Mouse (Mus musculus) heart, postnatal 10 days (tissue): ENCODE measurements at regions not wholly inside any gene's neighbourhood (a gene's known extent, or its start where the extent isn't known, plus 50 kb on each side); places are given as distances from the start of the nearest gene placed in this dataset.

ENCODE experiments used
- DNase-seq, 2 experiments: peaks; one replicate each; pipeline ENCODE4 v3.0.0; 2021
- intact Hi-C: fragments of 180-260 bp; cut with DNase I; formaldehyde crosslinking; loops from one replicate; pipeline ENCODE4 v1.15.1; 2025

DNA sequence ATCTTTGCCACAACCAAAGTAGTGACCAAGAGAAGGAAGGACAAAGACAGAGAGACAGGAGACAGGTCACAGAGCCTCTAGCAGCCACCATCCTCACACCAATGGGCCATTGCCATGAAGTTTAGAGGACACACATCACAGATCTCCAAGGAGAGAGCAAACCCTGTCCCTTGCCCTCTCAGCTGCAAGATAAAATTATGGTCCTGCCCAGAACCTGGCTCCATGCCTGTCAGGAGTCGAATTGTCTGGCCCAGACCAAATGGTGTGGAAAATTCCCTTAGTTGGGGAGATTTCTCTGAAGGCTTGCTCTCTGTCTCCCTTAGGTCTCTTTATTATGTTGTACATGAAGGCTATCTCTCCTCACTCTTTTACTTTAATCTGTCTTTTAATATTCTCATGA is 147.4 kb downstream of the Fam76b start:
- DNase-seq: no peak
- intact Hi-C loops: no loop called here

DNA sequence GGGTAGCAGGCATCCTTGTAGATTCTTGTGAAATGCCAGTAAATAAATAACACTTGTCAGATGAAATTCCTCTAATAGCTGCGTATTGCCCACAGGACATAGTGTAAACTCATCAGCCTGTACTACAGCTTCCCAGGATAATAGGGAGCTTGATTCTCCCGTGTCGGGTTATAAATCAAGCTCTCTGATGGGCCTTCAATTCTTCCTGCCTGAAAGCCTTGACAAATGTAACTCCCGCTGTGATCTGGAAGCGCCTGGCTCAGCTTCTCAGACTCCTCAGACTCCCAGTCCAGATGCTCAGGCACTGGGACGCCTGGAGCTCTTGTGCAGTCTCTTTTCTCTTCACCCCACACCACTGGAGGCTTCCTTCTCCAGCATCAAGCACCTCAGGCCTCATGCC is 151.3 kb downstream of the Fam76b start:
- intact Hi-C loops: no loop called here
- no peak for DNase-seq

- DNase-seq: no peak
- intact Hi-C loops: no loop called here
Observed at GRCm38 (mm10) chr9:13987486-13987885, 160.0 kb downstream of the Fam76b start.

- peak; percentile 53 to 69 for DNase-seq
- intact Hi-C loops: no loop called here
Observed at GRCm38 (mm10) chr9:13988901-13989300, 161.4 kb downstream of the Fam76b start.

DNA sequence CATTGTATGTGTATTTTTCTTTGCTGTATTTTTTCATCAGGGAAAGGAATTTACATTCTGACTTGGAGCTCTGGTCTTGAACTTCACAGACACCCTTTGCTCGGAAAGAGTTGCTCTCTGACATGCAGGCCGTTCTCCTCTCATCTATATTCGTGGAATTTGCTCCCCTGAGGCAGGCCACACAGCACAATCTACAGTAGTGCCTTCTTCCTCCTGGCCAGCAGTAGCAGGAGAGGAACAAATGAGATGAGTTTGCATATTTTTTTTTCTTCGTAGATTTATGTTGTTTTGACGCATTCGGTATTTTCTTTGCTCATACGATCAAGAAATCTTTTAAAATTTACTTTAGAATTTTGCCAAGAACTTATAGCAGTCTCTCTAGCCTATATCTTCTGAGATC is 163.4 kb downstream of the Fam76b start:
- no peak for DNase-seq
- intact Hi-C loops: no loop called here

DNA sequence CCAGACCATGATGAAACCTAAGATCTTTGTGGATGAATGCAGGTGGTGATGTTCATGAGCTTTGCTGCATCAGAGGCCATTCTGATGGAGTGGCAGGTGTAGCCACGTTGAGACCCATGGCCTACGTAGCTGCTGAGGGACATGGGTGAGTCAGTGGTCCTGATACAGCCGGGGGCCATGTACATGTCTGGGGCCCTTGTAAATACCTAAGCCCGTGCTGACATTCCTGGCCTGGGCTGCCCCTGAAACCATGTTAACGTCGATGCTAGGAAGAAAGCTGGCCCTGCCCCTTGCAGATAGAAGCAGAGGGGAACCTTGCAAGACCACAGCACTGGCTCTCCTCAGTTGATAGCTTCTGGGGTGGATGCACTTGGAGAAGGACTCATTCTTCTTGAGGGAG is 165.2 kb downstream of the Fam76b start:
- DNase-seq: no peak
- intact Hi-C loops: no loop called here

DNA sequence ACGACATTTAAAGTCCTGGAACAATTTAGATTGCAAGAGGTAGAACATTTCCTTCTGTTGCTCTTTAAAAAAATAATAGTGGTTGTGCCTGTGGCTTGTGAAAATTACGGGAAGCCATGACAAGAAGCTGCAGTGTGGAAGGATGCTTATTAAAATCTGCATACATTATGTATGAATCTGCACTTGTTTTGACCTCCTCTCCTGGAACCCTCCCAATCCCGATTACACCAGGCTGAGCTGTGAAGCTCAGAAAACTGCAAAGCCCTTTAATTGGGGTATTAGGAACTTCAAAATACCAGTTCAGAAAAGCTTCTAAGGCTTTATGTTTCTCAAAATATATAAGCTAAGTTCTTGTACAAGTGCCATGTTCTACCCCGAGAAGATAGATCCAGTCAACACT is 171.8 kb downstream of the Fam76b start:
- intact Hi-C loops: no loop called here
- DNase-seq: no peak

GRCm38 (mm10) chr9:14001517-14001916 is 174.0 kb downstream of the Fam76b start:
- intact Hi-C loops: no loop called here
- DNase-seq: peak in 1 of 2 experiments; percentile 45

DNA sequence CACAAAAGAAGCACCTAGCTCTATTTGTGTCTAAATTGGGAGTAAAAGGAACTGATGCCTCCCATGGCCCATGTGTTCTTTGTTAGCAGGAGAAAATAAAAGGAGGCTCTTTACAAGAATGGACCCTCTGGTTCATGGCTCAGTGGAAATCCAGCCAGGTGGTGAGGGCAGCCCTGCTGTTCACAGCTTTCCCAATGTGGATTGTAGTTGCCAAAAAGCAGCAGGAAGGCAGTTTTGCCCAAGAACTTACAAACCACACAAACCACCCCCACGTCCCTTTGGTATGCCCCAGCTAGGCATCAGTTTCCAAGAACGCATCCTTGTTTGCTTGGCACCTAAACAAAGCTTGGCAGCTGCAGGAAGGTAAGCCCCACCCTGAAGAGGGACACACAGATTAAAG is 174.7 kb downstream of the Fam76b start:
- intact Hi-C loops: no loop called here
- DNase-seq: no peak

DNA sequence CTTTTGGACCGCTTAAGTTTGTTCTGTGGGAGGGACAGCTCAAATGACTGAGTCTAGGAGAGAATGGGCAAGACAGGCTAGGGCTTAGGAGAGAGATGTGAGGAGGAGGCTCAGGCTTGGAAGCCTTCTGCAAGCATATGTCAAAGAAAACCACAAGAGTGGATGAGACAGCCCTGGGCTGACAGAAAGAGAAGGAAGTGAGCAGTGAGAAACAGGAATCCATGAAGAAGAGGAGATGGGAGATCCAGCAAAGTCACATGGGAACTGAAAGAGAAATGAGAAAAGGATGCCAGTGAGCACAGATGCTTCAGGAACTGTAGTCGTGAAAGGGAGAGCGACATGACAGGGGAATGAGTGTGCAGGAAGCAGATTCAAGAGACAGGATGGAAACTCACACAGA is 175.6 kb downstream of the Fam76b start:
- DNase-seq: no peak
- intact Hi-C loops: no loop called here

GRCm38 (mm10) chr9:14006233-14006984 is 178.9 kb downstream of the Fam76b start:
- no peak for DNase-seq

DNA sequence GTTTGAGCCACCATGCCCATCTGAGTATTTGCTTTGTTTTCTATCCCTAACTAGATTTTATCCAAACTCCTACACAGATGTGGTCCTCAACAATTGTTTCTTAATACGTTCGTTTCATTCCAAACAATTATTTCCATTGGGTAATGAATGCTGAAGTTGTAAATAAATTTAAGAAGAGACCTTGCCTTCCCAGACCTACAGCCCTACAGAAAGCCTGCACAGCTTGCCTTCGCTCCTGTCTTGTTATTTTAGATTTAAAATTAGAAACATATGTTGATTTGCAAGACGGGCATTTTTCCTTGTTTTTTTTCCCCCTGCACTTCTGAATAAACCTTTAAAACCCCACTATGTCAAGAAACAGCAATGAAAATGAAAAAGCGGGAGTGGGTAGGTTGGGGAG is 181.9 kb downstream of the Fam76b start:
- no peak for DNase-seq
- intact Hi-C loops: no loop called here

More at GRCm38 (mm10) chr9:14006233-14006984, 178.9 kb downstream of the Fam76b start:
- intact Hi-C loops: no loop called here

DNA sequence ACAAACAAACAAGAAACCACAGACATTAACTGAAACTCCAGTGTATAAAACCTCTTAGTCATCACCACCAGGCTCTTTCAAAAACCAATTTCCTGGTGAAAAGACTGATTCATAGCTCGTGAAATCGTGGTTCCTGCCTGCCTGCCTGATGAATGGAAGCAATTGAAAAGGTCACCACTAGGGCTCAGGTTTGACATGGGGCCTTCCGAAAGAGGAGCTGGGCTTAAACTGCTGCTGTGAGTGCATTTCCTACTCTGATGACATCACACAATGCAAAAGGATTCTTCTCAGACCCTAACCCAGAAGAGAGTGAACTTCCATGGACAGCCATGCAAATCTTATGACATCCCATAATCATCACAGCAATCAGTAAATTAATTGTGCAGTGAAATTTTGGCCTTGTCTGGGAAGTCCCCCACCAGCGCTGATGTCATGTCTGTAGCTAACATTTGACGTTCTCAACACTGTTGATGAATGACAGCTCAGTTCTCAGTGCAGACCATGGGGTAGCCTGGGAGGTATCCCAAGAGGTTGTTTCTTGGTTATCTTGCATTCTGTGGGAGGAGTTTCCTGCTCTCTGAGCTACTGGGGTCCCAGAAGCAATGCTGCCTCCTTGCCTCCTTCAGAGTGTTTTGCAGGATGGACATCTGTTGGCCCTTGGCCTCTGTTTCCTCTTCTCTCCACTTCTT is 182.9 kb downstream of the Fam76b start:
- DNase-seq: peak in 1 of 2 experiments; percentile 12
- intact Hi-C loops: no loop called here

- DNase-seq: peak; percentile 24 to 30
- intact Hi-C loops: no loop called here
Observed at GRCm38 (mm10) chr9:14024216-14024615, 196.7 kb downstream of the Fam76b start.

GRCm38 (mm10) chr9:14024701-14025100 is 197.2 kb downstream of the Fam76b start:
- no peak for DNase-seq
- intact Hi-C loops: no loop called here

DNA sequence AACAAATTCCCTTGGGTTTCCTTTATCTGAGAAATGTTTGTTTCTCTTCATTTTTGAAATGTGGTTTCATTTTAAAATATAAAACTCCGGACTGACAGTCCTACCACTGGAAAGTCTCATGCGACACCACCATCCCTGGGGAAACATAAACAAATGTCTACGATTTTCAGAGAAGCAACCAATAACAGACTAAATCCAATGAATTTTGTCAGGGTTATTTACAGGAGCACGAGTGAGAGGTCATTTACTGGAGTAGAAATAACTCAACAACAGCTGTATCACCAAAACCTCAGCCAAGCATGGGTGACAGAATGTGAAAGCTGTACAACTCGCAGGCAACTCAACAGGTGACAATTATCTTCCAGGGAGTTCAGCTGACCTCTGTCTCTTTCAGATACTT is 200.5 kb downstream of the Fam76b start:
- intact Hi-C loops: no loop called here
- no peak for DNase-seq

DNA sequence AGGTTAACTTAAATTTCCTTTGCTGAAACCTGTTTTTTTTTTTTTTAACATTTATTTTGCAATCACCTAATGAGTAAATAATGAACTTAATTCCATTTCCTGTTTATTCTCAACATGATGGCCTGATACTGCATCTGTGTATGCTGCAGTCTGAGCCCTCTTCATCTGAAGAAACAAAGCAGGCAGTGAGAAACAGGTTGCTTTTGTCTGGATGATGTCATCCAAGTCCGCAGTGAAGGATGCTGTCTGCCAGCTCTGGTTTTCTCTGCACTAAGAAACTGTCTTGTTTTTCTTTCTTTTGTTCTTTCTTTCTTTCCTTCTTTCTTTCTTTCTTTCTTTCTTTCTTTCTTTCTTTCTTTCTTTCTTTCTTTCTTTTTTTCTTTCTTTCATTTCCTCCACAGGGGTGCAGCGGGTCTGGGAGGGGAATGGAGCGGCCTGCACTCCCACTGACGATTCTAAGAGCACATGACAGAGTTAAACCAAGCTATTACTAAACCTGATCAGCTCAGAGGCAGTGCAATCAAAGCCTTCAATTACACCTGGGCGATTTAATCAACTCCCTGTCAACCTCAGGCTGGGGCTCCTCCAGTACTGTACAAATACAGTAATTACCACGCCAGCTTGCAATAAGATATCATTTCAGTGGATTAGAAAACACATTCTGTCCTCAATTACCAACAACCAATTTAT is 204.0 kb downstream of the Fam76b start:
- no peak for DNase-seq
- intact Hi-C loops: no loop called here

GRCm38 (mm10) chr9:14032048-14032362 is 204.5 kb downstream of the Fam76b start:
- no peak for DNase-seq
- intact Hi-C loops: no loop called here

GRCm38 (mm10) chr9:14035526-14035925 is 208.0 kb downstream of the Fam76b start:
- DNase-seq: no peak
- intact Hi-C loops: no loop called here

GRCm38 (mm10) chr9:14041900-14042435 is 214.5 kb downstream of the Fam76b start:
- intact Hi-C loops: no loop called here
- peak; percentile 43 to 52 for DNase-seq

DNA sequence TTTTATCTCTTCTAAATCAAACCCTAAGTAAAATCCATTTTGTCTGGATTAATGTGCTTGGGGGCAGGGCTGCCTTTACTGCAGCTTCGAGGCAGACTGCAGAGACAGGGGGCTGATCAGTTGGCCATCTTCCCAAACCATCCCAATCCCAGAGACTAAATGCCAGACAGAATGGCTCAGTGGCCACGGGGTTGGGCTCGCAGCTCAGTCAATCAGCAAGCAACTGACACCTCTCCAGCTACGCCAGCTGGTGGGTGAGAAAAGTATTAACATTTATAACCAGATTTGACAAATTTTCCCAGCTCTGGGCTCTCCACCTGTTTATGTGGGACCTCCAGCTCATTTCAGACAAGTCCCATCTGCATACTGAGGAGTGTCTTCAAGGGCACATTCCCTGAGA is 220.7 kb downstream of the Fam76b start:
- no peak for DNase-seq
- intact Hi-C loops: no loop called here

GRCm38 (mm10) chr9:14053704-14054103 is 221.2 kb upstream of the Sesn3 start:
- no peak for DNase-seq
- intact Hi-C loops: no loop called here
